Mouse (Mus musculus) c-Kit-positive CD71-positive TER-119-positive erythroid progenitor cells, embryonic 14.5 days (primary cell): Measurements from ENCODE around the gene Stk19.

ENCODE experiments used
- DNase-seq: peaks from one replicate; pipeline ENCODE4 v3.0.0-alpha.2; 2013; ENCODE audit warnings: low spot score

The Stk19 gene

GRCm38 (mm10) chr17:34836856-34837221 is at the start of gene Stk19, which contains the start of gene Dxo:
Gene Stk19, minus strand, starts transcription at chr17:34836945.
Gene Dxo, plus strand, starts transcription at chr17:34837019.
- DNase-seq = peak; percentile 95

GRCm38 (mm10) chr17:34885615-34886014 is 48.9 kb upstream of the Stk19 start:
- DNase-seq = no peak

- DNase-seq = no peak
Observed at GRCm38 (mm10) chr17:34884704-34885103, 48.0 kb upstream of the Stk19 start.

- DNase-seq = no peak
Observed at GRCm38 (mm10) chr17:34883332-34883731, 46.6 kb upstream of the Stk19 start.

- no peak for DNase-seq
Observed at GRCm38 (mm10) chr17:34881683-34882310, 45.1 kb upstream of the Stk19 start, which contains the start of gene Gm20547. Gene Gm20547, minus strand, starts transcription at chr17:34882042.

- no peak for DNase-seq
Observed at GRCm38 (mm10) chr17:34881166-34881565, 44.4 kb upstream of the Stk19 start.

GRCm38 (mm10) chr17:34879336-34879879 is 42.7 kb upstream of the Stk19 start, which contains the start of gene Zbtb12:
Gene Zbtb12, plus strand, starts transcription at chr17:34879483.
- no peak for DNase-seq

GRCm38 (mm10) chr17:34874321-34874720 is 37.6 kb upstream of the Stk19 start:
- DNase-seq = no peak

- no peak for DNase-seq
Observed at GRCm38 (mm10) chr17:34865981-34866380, 29.2 kb upstream of the Stk19 start.

GRCm38 (mm10) chr17:34862416-34863081 is 25.8 kb upstream of the Stk19 start, which contains the start of gene Cfb:
Gene Cfb, minus strand, starts transcription at chr17:34862518.
- no peak for DNase-seq

GRCm38 (mm10) chr17:34861704-34862415 is 25.1 kb upstream of the Stk19 start:
- no peak for DNase-seq

- no peak for DNase-seq
Observed at GRCm38 (mm10) chr17:34860514-34860913, 23.8 kb upstream of the Stk19 start.

GRCm38 (mm10) chr17:34858670-34859069 is 21.9 kb upstream of the Stk19 start:
- no peak for DNase-seq

GRCm38 (mm10) chr17:34855825-34856224 is 19.1 kb upstream of the Stk19 start:
- DNase-seq = peak; percentile 32

- DNase-seq = no peak
Observed at GRCm38 (mm10) chr17:34854761-34855160, 18.0 kb upstream of the Stk19 start.

- DNase-seq = no peak
Observed at GRCm38 (mm10) chr17:34853511-34853910, 16.8 kb upstream of the Stk19 start.

- no peak for DNase-seq
Observed at GRCm38 (mm10) chr17:34850517-34851125, 13.9 kb upstream of the Stk19 start.

GRCm38 (mm10) chr17:34849722-34850516 is 13.2 kb upstream of the Stk19 start, which contains the start of the genes Skiv2l and Nelfe:
Gene Skiv2l, minus strand, starts transcription at chr17:34850210.
Gene Nelfe, plus strand, starts transcription at chr17:34850391.
- DNase-seq = peak; percentile 96

- DNase-seq = no peak
Observed at GRCm38 (mm10) chr17:34847615-34848014, 10.9 kb upstream of the Stk19 start.

GRCm38 (mm10) chr17:34847192-34847591 is 10.4 kb upstream of the Stk19 start:
- DNase-seq = no peak

GRCm38 (mm10) chr17:34844884-34845283 is 8.1 kb upstream of the Stk19 start:
- DNase-seq = no peak
